Mouse (Mus musculus): ENCODE results near the gene F10.
"Not testable (repeated sequence)": the region's sequence is repeated elsewhere in the genome, so short reads cannot be mapped to it uniquely, and the experiment has no call there.

The F10 gene

DNA sequence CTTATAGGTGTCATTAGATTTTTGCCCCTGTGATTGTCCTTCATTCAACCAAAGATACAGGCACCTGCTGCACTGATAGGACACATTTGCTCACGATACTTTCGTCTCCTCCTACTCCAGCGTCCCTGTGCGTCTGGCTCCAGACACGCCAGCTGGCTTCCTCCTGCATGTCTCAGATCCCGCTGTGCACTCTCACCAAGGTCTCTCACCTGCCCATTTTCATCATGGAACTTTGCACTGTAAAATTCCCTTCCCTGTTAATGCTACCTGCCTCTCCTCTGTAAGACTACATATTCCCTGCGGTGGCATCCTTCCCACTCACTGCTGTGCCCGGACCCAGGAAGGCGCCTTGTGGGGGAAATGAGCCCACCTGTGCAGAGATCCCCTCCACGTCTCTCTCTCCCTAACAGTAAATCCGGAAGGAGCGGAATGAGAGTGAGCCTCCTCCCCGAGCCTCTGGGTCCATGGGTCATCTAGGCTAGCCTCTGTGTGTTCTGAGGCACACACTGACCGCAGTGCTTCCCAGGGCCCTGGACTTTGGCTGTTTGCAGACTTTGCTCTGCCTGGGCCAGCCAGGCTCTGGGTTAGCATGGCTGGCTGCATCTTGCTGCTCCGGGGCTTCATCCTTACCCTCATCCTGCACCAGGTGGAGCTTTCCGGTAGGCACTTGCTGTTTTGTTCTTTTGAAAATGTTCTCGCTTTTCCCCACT is 23.5 kb downstream of the F10 start, which contains the start of gene Proz:
Gene Proz (plus strand): TSS at position 474 of the 710 bp plus-strand sequence.
- no peak for DNase-seq (ENCODE audit: low read depth, low spot score)

DNA sequence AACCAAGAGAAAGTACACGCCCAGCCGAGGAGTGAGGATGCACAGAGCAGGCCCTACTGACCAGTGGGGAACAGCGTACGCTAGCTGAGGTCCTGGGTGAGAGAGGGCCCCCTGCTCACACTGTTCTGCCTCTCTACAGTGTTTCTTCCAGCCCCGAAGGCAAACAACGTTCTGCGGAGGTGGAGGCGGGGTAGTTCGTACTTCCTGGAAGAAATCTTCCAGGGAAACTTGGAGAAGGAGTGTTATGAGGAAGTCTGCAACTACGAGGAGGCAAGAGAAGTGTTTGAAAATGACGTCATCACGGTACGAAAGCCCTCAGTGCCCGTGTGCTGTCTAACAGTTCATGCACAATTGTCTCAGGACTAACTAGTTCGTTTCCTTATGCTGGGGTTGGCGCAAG is 26.0 kb downstream of the F10 start:
- DNase-seq (ENCODE audit: low read depth, low spot score) = no peak

DNA sequence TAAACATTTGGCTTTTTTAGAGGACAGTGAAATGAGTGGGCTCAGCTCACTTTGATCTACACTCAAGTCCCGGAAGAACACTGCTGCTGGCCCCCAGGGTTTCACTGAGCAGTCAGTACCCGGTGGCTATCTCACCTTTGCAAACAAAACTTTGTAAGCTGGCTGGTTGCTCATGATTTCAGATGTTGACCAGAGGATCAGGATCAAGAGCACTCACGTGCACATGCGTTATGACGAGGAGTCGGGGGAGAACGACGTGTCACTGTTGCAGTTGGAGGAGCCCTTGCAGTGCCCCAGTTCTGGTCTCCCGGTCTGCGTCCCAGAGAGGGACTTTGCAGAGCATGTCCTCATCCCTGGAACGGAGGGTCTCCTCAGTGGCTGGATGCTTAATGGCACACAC is 36.1 kb downstream of the F10 start:
- DNase-seq (ENCODE audit: low read depth, low spot score) = no peak

DNA sequence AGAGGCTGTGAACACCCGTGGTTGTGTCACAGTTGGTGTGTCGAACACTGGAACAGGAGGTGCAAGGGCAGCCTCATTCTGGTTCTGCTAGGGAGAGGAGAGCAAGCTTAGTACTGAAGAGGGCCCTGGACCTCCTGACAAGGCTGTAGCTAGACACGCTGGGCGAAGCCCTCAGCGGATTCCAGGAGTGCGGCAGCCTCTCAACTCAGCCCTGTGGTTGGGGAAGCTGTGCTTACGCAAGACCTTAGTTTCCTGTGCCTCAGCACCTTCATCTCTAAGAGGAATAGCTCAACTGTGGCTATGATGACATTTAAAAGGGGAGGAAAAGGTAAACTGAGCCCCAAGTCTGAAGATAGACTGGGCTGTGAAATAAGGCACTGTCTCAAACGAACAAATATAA is 37.9 kb downstream of the F10 start:
- DNase-seq (ENCODE audit: low read depth, low spot score) = no peak

DNA sequence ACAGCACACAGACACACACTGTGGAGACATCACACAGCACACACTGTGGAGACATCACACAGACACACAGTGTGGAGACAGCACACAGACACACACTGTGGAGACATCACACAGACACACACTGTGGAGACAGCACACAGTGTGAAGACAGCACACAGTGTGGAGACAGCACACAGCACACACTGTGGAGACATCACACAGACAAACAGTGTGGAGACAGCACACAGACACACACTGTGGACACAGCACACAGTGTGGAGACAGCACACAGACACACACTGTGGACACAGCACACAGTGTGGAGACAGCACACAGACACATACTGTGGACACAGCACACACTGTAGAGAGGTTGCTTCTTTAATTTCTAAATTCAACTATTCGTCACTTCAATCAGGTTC is 38.5 kb downstream of the F10 start:
- DNase-seq (ENCODE audit: low read depth, low spot score) = not testable (repeated sequence)

DNA sequence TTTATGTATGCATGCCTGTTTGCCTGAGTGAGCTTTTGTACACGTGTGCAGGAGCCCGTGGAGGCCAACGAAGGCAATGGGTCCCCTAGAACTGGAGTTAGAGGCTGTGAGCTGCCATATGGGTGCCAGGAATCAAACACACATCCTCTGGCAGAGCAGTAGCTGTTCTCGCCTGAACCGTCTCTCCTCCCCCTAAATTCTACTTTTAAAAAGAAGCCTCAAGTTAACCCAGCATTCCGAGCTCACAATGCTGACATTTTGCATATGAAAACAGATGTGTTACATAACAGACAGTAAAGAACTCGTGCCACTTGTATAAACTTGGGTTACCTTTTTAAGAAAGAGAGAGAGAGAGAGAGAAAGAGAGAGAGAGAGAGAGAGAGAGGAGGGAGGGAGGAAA is 40.4 kb downstream of the F10 start:
- peak; percentile 54 for DNase-seq (ENCODE audit: low read depth, low spot score)

DNA sequence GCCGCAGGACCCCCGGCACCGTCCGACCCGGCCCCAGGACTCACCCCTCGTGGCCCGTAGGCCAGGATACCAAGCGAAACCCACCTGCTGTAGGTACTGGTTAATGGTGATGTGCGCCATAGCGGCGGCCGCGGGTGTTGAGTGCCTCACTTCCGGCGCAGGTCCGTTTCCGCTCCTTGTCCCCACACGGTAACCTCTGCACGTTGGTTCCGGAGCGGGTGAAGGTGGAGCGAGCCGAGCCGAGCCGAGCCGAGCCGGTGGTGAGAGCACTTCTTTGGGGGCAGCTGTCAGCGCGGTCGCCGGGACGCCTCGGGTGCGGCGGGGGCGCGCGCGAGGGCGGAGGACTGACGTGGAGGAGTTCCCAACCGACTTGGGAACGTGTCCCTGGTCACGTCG is 67.6 kb downstream of the F10 start:
- peak; percentile 97 for DNase-seq (ENCODE audit: low read depth, low spot score)

DNA sequence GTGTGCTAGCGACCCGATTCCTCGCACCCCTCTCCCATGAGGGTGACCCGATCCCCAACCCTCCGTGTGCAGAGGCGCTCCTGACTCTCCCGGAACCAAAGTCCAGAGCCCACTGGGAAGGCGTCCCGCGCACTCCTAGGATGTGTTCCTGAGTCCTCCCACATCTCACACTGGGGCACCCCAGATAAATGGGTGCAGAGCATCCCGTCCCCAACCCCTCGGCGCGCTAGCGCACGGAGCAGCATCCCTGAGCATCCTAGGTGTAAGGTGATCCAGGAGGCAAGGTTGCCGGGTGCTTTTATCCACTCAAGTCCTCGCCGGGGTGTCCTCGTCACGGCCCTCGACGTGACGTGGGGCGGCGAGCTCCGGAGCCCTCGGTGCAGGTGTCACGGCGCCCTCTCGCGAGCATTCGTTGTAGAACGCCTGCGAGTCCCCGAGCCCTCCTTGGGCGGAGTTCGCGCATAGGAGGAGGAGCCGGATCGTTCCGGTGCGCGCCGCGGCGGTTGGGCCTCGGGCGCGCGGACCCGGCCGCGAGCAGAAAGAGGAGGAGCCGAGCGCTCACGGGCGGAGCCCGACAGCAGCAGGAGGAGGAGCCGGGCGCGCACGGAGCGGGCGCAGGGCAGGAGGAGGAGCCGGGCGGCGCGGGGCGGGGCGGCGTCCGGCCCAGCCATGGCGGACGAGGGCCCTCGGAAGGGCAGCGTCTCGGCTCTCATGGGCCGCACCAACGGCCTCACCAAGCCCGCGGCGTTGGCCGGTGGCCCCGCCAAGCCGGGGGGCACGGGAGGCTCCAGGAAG is 68.2 kb downstream of the F10 start, which contains the start of the genes Pcid2 and Cul4a:
Gene Pcid2 (minus strand): TSS at position 373 of the 795 bp plus-strand sequence.
Gene Cul4a (plus strand): TSS at position 535 of the 795 bp plus-strand sequence.
- DNase-seq (ENCODE audit: low read depth, low spot score) = peak; percentile 99

DNA sequence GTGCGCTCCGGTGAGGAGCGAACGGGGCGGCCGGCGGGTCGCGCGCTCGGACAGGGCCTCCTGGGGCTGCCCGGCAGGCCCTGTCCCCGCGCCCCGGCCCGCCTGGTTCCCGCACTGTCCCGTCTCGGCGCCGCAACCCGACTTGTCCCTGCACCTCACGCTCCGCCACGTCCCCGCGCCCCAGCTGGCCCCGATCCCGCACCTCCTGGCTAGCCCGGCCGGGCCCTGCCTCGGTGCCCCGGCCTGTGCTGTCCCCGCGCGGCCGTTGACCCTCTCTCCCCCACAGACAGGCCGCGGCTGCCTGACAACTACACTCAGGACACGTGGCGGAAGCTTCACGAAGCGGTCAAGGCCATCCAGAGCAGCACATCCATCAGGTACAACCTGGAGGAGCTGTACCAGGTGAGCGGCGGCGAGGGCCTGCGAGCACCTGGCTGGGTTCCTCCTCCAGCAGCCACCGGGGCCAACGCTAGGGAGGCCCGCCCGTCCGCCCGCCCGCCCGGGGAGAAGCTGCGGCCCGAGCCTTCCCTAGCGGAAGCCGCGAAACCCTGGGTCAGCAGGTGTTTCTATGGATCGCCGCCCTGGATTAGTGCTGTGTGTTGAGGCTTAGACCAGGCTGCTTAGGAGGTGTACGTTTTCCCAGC is 68.9 kb downstream of the F10 start:
- peak; percentile 27 for DNase-seq (ENCODE audit: low read depth, low spot score)
